Mouse (Mus musculus) neutrophil, adult 59 days (primary cell): ENCODE data around the gene Sgo2a. TPM values are rescaled to one million over a fixed set of nuclear protein-coding genes. Genes with fewer than 3 reads are reported as not detected.

Experiments
- total RNA-seq, 2 experiments: library from RNA; stranded (reverse); gene quantifications; 1 replicate in 1 of 2; 2 replicates in 1 of 2; pipeline ENCODE4 v1.2.4; 2023

The Sgo2a gene
- 10 to 100 TPM; 15.6 to 16.9 TPM for total RNA-seq

GRCm38 (mm10) chr1:57995432-57996132, at the start of gene Sgo2a:
Gene Sgo2a (plus strand): TSS chr1:57995971.

GRCm38 (mm10) chr1:58018856-58019255, 23.1 kb downstream of the Sgo2a start, which contains the start of gene Kctd18:
Gene Kctd18 (minus strand): TSS chr1:58018956.

GRCm38 (mm10) chr1:58029636-58030117, 33.9 kb downstream of the Sgo2a start, which contains the start of gene Aox1:
Gene Aox1 (plus strand): TSS chr1:58029931.

Other genes starting within 250 kb of the Sgo2a start
- gene Spats2l, start 221.8 kb upstream of the Sgo2a start, total RNA-seq: not detected
- 10 to 100 TPM; 15.4 to 23.6 TPM for gene Kctd18, start 23.0 kb downstream of the Sgo2a start, total RNA-seq
- gene Aox1, start 34.0 kb downstream of the Sgo2a start, total RNA-seq: under 1 TPM; 0.29 to 0.47 TPM
- gene Aox3, start 117.2 kb downstream of the Sgo2a start, total RNA-seq: under 1 TPM; 0.18 to 0.44 TPM
- gene Aox4, start 214.4 kb downstream of the Sgo2a start, total RNA-seq: 1 to 10 TPM in 1 of 2 experiments, not detected in 1; 3.2 TPM